Mouse (Mus musculus) telencephalon, adult 2 months (tissue): ENCODE data around the gene Sema4f.

Experiments
- DNase-seq: peaks from one replicate; pipeline ENCODE4 v3.0.0-alpha.2; 2011; ENCODE audit warnings: low read depth, low spot score

Sema4f gene

GRCm38 (mm10) chr6:82915889-82916288, 23.7 kb downstream of the Sema4f start:
- DNase-seq: no peak

GRCm38 (mm10) chr6:82913336-82914247, 26.0 kb downstream of the Sema4f start:
- DNase-seq: no peak

GRCm38 (mm10) chr6:82911303-82911702, 28.3 kb downstream of the Sema4f start:
- DNase-seq: no peak

- DNase-seq: no peak
These were observed 30.3 kb downstream of the Sema4f start for GRCm38 (mm10) chr6:82909136-82909855.

GRCm38 (mm10) chr6:82908034-82908433, 31.5 kb downstream of the Sema4f start:
- DNase-seq: no peak

GRCm38 (mm10) chr6:82906985-82907384, 32.6 kb downstream of the Sema4f start:
- no peak for DNase-seq

GRCm38 (mm10) chr6:82902559-82902958, 37.0 kb downstream of the Sema4f start:
- DNase-seq: no peak

- no peak for DNase-seq
These were observed 40.8 kb downstream of the Sema4f start for GRCm38 (mm10) chr6:82898745-82899144.

- DNase-seq: no peak
These were observed 41.3 kb downstream of the Sema4f start for GRCm38 (mm10) chr6:82898227-82898626.

GRCm38 (mm10) chr6:82897311-82897710, 42.3 kb downstream of the Sema4f start:
- DNase-seq: no peak

GRCm38 (mm10) chr6:82893415-82893814, 46.2 kb downstream of the Sema4f start:
- DNase-seq: no peak

- DNase-seq: no peak
These were observed 47.0 kb downstream of the Sema4f start for GRCm38 (mm10) chr6:82892540-82892939.

GRCm38 (mm10) chr6:82891488-82891887, 48.1 kb downstream of the Sema4f start:
- no peak for DNase-seq

GRCm38 (mm10) chr6:82886330-82886729, 53.2 kb downstream of the Sema4f start:
- no peak for DNase-seq

- no peak for DNase-seq
These were observed 53.7 kb downstream of the Sema4f start for GRCm38 (mm10) chr6:82885909-82886308.

GRCm38 (mm10) chr6:82885441-82885840, 54.1 kb downstream of the Sema4f start:
- no peak for DNase-seq

GRCm38 (mm10) chr6:82884570-82884969, 55.0 kb downstream of the Sema4f start:
- DNase-seq: no peak

GRCm38 (mm10) chr6:82881485-82882096, 58.0 kb downstream of the Sema4f start:
- DNase-seq: no peak

- DNase-seq: no peak
These were observed 58.8 kb downstream of the Sema4f start for GRCm38 (mm10) chr6:82880807-82881206.

- DNase-seq: no peak
These were observed 60.0 kb downstream of the Sema4f start for GRCm38 (mm10) chr6:82879463-82880089.

- no peak for DNase-seq
These were observed 64.0 kb downstream of the Sema4f start for GRCm38 (mm10) chr6:82875509-82875935.

- no peak for DNase-seq
These were observed 67.2 kb downstream of the Sema4f start for GRCm38 (mm10) chr6:82872332-82872707.
